Mouse (Mus musculus): ENCODE data around the gene Asphd1. TPM values are rescaled to one million over a fixed set of nuclear protein-coding genes. Genes with fewer than 3 reads are reported as not detected.
A peak's percentile ranks its signal among the peaks of the same experiment; 100 is the strongest.

The Asphd1 gene
- polyA plus RNA-seq, 1 experiment = 0.19 TPM

DNA sequence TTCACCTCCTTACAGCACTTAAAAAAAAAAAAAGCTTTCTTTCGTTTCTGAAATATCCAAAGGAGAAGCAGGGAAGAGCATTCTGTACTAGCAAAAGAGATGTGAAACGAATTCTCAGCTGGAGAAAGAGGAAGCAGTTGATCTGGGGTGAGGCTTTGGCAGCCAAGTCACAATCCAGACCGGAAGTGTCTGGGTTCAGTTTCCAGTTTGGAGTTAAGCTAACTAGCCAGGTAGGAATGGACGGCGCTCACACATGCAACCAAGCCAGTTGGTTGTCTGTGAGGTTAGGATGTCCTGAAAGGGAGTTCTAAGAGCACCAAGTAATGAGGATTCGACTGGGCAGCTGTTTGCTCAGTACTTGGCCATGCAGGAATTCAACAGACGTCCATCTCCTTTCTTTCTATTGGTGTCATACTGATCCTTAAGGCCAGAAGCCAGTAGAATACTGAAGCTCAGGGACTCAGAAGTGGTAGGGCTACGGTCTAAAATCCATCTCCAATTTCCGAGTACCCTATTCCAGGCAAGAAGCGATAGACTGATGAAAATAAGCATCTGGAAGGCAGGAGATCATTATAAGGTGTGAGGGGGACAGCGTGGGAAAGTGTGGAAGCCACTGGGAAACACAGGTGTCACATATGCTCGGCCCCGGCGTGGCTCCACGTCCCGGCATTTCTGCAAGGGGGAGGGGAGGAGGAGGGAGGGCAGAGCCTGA, 51.8 kb downstream of the Asphd1 start:
- no peaks in the 10 kb centered on the region for H3K27me3 ChIP-seq (replicated peaks; ENCODE audit: control insufficient read depth, insufficient read depth, low read length)
- peak overlapping the region; percentile 73 for H3K4me3 ChIP-seq (ENCODE audit: insufficient read depth, low read depth, low read length)
- 10% methylated on average over 16 of the region's 16 CpGs for WGBS
- peaks cover 8% of the 10 kb centered on the region; the same call in 1 of the 2 replicates for H3K4me1 ChIP-seq (ENCODE audit: control insufficient read depth, insufficient read depth, low read length)
- no peaks in the 10 kb centered on the region for H3K36me3 ChIP-seq (ENCODE audit: control insufficient read depth, insufficient read depth, low read length)
- H3K27ac ChIP-seq (ENCODE audit: insufficient read depth, low read depth, low read length) = peak overlapping the region; percentile 72
- no peak for TF ChIP-seq POLR2A (IDR thresholded peaks at IDR 0.05; ENCODE audit: low read depth, low read length)
- TF ChIP-seq CTCF (conservative IDR thresholded peaks at IDR 0.05; ENCODE audit: insufficient read depth, insufficient read length, low read depth, low read length) = no peak
- peak; percentile 59 for DNase-seq

DNA sequence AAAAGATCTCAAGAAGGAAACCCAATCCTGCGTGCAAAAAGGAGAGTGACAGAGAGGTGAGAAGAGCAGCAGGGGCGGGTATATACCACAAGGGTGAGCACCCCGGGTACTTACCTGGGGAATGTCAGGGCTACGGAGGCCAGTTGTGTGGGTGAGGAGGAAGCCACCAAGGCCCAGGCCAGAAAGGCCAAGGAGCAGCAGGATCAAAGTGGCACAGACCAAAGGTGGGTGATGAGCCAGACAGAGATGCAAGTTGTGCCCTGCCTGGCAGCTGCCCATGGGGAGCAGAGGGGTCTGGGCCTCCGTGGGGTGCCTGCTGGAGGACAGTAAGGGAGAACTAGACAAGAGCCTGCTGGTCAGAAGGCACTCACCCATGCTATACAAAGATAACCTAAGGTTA, 52.5 kb downstream of the Asphd1 start:
- TF ChIP-seq CTCF (conservative IDR thresholded peaks at IDR 0.05; ENCODE audit: insufficient read depth, insufficient read length, low read depth, low read length) (no peak), POLR2A (IDR thresholded peaks at IDR 0.05; ENCODE audit: low read depth, low read length) (no peak)
- H3K4me1 ChIP-seq (ENCODE audit: control insufficient read depth, insufficient read depth, low read length) = peaks cover 8% of the 10 kb centered on the region; the same call in 1 of the 2 replicates
- H3K27me3 ChIP-seq (replicated peaks; ENCODE audit: control insufficient read depth, insufficient read depth, low read length) = no peaks in the 10 kb centered on the region
- no peak for DNase-seq
- peak overlapping the region; percentile 46 for H3K27ac ChIP-seq (ENCODE audit: insufficient read depth, low read depth, low read length)
- H3K36me3 ChIP-seq (ENCODE audit: control insufficient read depth, insufficient read depth, low read length) = no peaks in the 10 kb centered on the region
- no peak overlapping the region for H3K4me3 ChIP-seq (ENCODE audit: insufficient read depth, low read depth, low read length)
- WGBS = 78% methylated on average over 5 of the region's 5 CpGs

Other genes starting within 250 kb of the Asphd1 start
- gene Coro1a, start 241.8 kb downstream of the Asphd1 start, polyA plus RNA-seq (2012; rRNA removed) = 22.7 and 71.6 TPM in 2 replicates
- 210 and 216 TPM in 2 replicates for gene Mapk3, start 190.0 kb downstream of the Asphd1 start, polyA plus RNA-seq (2012; rRNA removed)
- gene Gdpd3, start 183.2 kb downstream of the Asphd1 start, polyA plus RNA-seq (2012; rRNA removed) = 58.2 and 61.4 TPM in 2 replicates
- 290 and 371 TPM in 2 replicates for gene Ypel3, start 172.6 kb downstream of the Asphd1 start, polyA plus RNA-seq (2012; rRNA removed)
- gene Tbx6, start 168.1 kb downstream of the Asphd1 start, polyA plus RNA-seq (2012; rRNA removed) = 2.1 and 2.2 TPM in 2 replicates
- 135 and 145 TPM in 2 replicates for gene Ppp4c, start 157.1 kb downstream of the Asphd1 start, polyA plus RNA-seq (2012; rRNA removed)
- 4.2 and 6.3 TPM in 2 replicates for gene Fam57b, start 151.9 kb downstream of the Asphd1 start, polyA plus RNA-seq (2012; rRNA removed)
- gene 4930451I11Rik, start 117.9 kb downstream of the Asphd1 start, polyA plus RNA-seq (2012; rRNA removed) = 0.46 TPM in 1 of 2 replicates, not detected in the other
- gene Doc2a, start 102.2 kb downstream of the Asphd1 start, polyA plus RNA-seq (2012; rRNA removed) = 0.15 and 0.33 TPM in 2 replicates
- gene Hirip3, start 87.6 kb downstream of the Asphd1 start, polyA plus RNA-seq (2012; rRNA removed) = 4.2 and 6.6 TPM in 2 replicates
- gene Ino80e, start 87.2 kb downstream of the Asphd1 start, polyA plus RNA-seq (2012; rRNA removed) = 39.6 and 47.0 TPM in 2 replicates
- gene Taok2, start 64.9 kb downstream of the Asphd1 start, polyA plus RNA-seq (2012; rRNA removed) = 56.5 and 75.2 TPM in 2 replicates
- 90.8 and 113 TPM in 2 replicates for gene Tmem219, start 26.7 kb downstream of the Asphd1 start, polyA plus RNA-seq (2012; rRNA removed)
- 21.4 and 21.9 TPM in 2 replicates for gene Kctd13, start 20.7 kb downstream of the Asphd1 start, polyA plus RNA-seq (2012; rRNA removed)
- 1.2 and 1.4 TPM in 2 replicates for gene Sez6l2, start 981 bp upstream of the Asphd1 start, polyA plus RNA-seq (2012; rRNA removed)
- 237 and 284 TPM in 2 replicates for gene Cdipt, start 26.3 kb upstream of the Asphd1 start, polyA plus RNA-seq (2012; rRNA removed)
- 0.74 and 1.1 TPM in 2 replicates for gene Cdiptos, start 26.5 kb upstream of the Asphd1 start, polyA plus RNA-seq (2012; rRNA removed)
- 56.9 and 66.9 TPM in 2 replicates for gene Mvp, start 65.0 kb upstream of the Asphd1 start, polyA plus RNA-seq (2012; rRNA removed)
- gene Pagr1b, start 66.9 kb upstream of the Asphd1 start, polyA plus RNA-seq (2012; rRNA removed) = 0.91 and 1.3 TPM in 2 replicates
- 2.8 and 17.6 TPM in 2 replicates for gene Pagr1a, start 67.8 kb upstream of the Asphd1 start, polyA plus RNA-seq (2012; rRNA removed)
- gene Gm42742, start 71.5 kb upstream of the Asphd1 start, polyA plus RNA-seq (2012; rRNA removed) = 21.2 and 28.9 TPM in 2 replicates
- 3.6 and 4.6 TPM in 2 replicates for gene Prrt2, start 71.6 kb upstream of the Asphd1 start, polyA plus RNA-seq (2012; rRNA removed)
- 97.9 and 115 TPM in 2 replicates for gene Maz, start 77.5 kb upstream of the Asphd1 start, polyA plus RNA-seq (2012; rRNA removed)
- gene Kif22, start 92.9 kb upstream of the Asphd1 start, polyA plus RNA-seq (2012; rRNA removed) = 0.67 and 0.73 TPM in 2 replicates
- not detected in 2 replicates for gene Zg16, start 137.7 kb upstream of the Asphd1 start, polyA plus RNA-seq (2012; rRNA removed)
- 4.2 and 7.7 TPM in 2 replicates for gene AI467606, start 141.8 kb upstream of the Asphd1 start, polyA plus RNA-seq (2012; rRNA removed)
- gene Qprt, start 172.6 kb upstream of the Asphd1 start, polyA plus RNA-seq (2012; rRNA removed) = 127 and 137 TPM in 2 replicates
- gene Spn, start 188.2 kb upstream of the Asphd1 start, polyA plus RNA-seq (2012; rRNA removed) = 2.7 and 5.2 TPM in 2 replicates
- gene Cd2bp2, start 246.5 kb upstream of the Asphd1 start, polyA plus RNA-seq (2012; rRNA removed) = 26.9 and 33.6 TPM in 2 replicates